Mouse (Mus musculus) spleen, postnatal 36 days (tissue): ENCODE measurements around the gene Gbgt1.
"Not testable (repeated sequence)": the region's sequence is repeated elsewhere in the genome, so short reads cannot be mapped to it uniquely, and the experiment has no call there.

ENCODE experiments used
- DNase-seq, 2 experiments: peaks; one replicate each; pipeline ENCODE4 v3.0.0; 2022; ENCODE audit warnings: low spot score in 2 of 2, mixed read lengths in 1 of 2

Gbgt1 gene

GRCm38 (mm10) chr2:28498431-28498830, 1.7 kb downstream of the Gbgt1 start:
- no peak for DNase-seq

- no peak for DNase-seq
These were observed 6.3 kb downstream of the Gbgt1 start for GRCm38 (mm10) chr2:28502987-28503386.

GRCm38 (mm10) chr2:28504676-28505075, 8.0 kb downstream of the Gbgt1 start:
- no peak for DNase-seq

- no peak for DNase-seq
These were observed 9.1 kb downstream of the Gbgt1 start, which contains the start of gene Gm10134 for GRCm38 (mm10) chr2:28505795-28506194. Gm10134 (plus strand) TSS chr2:28506095.

- no peak for DNase-seq
These were observed 9.6 kb downstream of the Gbgt1 start for GRCm38 (mm10) chr2:28506291-28506690.

GRCm38 (mm10) chr2:28511600-28511999, 14.9 kb downstream of the Gbgt1 start:
- not testable (repeated sequence) for DNase-seq

GRCm38 (mm10) chr2:28512798-28513401, 16.2 kb downstream of the Gbgt1 start, which contains the start of gene Ralgds:
Ralgds (plus strand) TSS chr2:28513125.
- DNase-seq, result peak; percentile 65 to 66

- no peak for DNase-seq
These were observed 17.0 kb downstream of the Gbgt1 start for GRCm38 (mm10) chr2:28513431-28514370.

GRCm38 (mm10) chr2:28514489-28514888, 17.8 kb downstream of the Gbgt1 start:
- peak; percentile 73 to 82 for DNase-seq

- DNase-seq, result peak; percentile 71 to 79
These were observed 20.7 kb downstream of the Gbgt1 start for GRCm38 (mm10) chr2:28517206-28517909.

GRCm38 (mm10) chr2:28518231-28518630, 21.5 kb downstream of the Gbgt1 start:
- peak; percentile 63 to 68 for DNase-seq

- no peak for DNase-seq
These were observed 23.9 kb downstream of the Gbgt1 start for GRCm38 (mm10) chr2:28520581-28520980.

GRCm38 (mm10) chr2:28521571-28522151, 25.0 kb downstream of the Gbgt1 start:
- DNase-seq, result no peak

GRCm38 (mm10) chr2:28522166-28522565, 25.5 kb downstream of the Gbgt1 start:
- DNase-seq, result no peak

- DNase-seq, result peak in 1 of 2 experiments; percentile 46
These were observed 27.0 kb downstream of the Gbgt1 start for GRCm38 (mm10) chr2:28523643-28524117.

- no peak for DNase-seq
These were observed 27.7 kb downstream of the Gbgt1 start for GRCm38 (mm10) chr2:28524406-28524805.

GRCm38 (mm10) chr2:28525219-28525942, 28.7 kb downstream of the Gbgt1 start:
- peak in 1 of 2 experiments; percentile 41 for DNase-seq

GRCm38 (mm10) chr2:28525943-28526876, 29.5 kb downstream of the Gbgt1 start:
- DNase-seq, result peak; percentile 80 to 82

GRCm38 (mm10) chr2:28527436-28528353, 31.0 kb downstream of the Gbgt1 start:
- no peak for DNase-seq
